Mouse (Mus musculus) ES-E14 (cell line): ENCODE data around the gene Lingo1.

Source experiments
- CHD2 ChIP-seq: IDR thresholded peaks from 2 replicates; pipeline ENCODE4 v1.6.1; 2014; ENCODE audit warnings: mild to moderate bottlenecking, low read depth, low read length, inconsistent platforms
- HCFC1 ChIP-seq: IDR thresholded peaks from 2 replicates; pipeline ENCODE4 v1.6.1; 2012; ENCODE audit warnings: low read length, inconsistent platforms, borderline replicate concordance; ENCODE audit not compliant: insufficient read depth
- MAFK ChIP-seq: IDR thresholded peaks from 2 replicates; pipeline ENCODE4 v1.6.1; 2014; ENCODE audit warnings: mild to moderate bottlenecking, low read depth, low read length, inconsistent platforms; ENCODE audit not compliant: insufficient read depth
- ZC3H11A ChIP-seq: IDR thresholded peaks from 2 replicates; pipeline ENCODE4 v1.6.1; 2012; ENCODE audit warnings: low read depth, mild to moderate bottlenecking, inconsistent platforms, low read length, borderline replicate concordance
- ZNF384 ChIP-seq: IDR thresholded peaks from 2 replicates; pipeline ENCODE4 v1.6.1; 2012; ENCODE audit warnings: low read depth, low read length, inconsistent platforms

DNA sequence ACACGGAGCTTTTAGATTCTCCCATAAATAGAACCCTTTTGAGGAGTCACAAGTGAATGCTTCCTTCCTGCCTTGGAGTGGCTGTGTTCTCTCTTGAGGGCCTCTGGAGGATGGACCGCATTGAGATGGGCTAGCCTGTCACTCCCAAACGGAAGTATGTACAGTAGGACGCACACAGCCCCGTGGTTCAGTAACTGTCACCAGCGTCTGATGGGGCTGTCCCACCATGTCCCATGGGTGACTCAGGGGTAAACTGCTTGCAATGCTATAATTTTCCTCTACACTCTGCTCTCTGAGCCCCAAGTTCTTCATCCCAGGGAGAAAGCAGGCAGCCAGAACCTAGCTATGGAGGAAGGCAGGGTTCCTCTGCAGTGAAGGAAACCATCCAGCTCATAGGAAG is 11.7 kb upstream of the Lingo1 start:
- TF ChIP-seq CHD2 (no peak), ZNF384 (no peak), MAFK (no peak), ZC3H11A (no peak), HCFC1 (no peak)
